Mouse (Mus musculus) spleen, adult 2 months (tissue): ENCODE data around the gene Fn3k.

ENCODE experiments used
- CTCF ChIP-seq: fragments of 200-500 bp; IDR thresholded peaks from 2 replicates; pipeline ENCODE4 v1.5.1; 2011; ENCODE audit warnings: mild to moderate bottlenecking, inconsistent platforms; ENCODE audit not compliant: insufficient read depth, insufficient read length, insufficient replicate concordance; ENCODE audit errors: extremely low read depth
- POLR2A ChIP-seq: fragments of 200-500 bp; IDR thresholded peaks from 2 replicates; pipeline ENCODE4 v1.6.1; 2011; ENCODE audit warnings: low read depth, low read length, inconsistent platforms

DNA sequence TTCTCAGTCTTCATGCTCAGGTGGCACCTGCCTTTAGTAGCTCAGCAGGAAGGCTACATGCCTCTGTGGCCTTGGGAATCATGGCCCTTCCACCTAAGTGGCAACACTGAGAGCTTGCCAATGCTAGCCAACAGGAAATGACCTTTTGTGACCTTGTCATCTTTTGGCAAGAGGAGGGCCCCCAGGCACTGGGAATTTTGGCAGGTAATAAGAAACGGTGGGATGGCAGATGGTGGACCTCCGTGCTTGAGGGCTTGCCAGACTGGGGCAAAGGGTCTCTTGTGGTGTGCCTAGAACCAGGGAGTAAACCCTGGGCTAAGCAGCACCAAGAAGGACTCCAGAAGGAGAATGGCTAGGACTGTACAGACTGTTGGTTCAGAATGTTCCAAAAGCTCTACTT lies 7.4 kb downstream of the Fn3k start:
- TF ChIP-seq CTCF = no peak
- TF ChIP-seq POLR2A = no peak
